Mouse (Mus musculus): ENCODE measurements around the gene Rcl1.

GRCm38 (mm10) chr19:29101591-29101990, 416 bp downstream of the Rcl1 start:
- TF ChIP-seq CTCF (IDR thresholded peaks at IDR 0.05; ENCODE audit: insufficient read depth, low read length) (no peak), POLR2A (IDR thresholded peaks at IDR 0.05; ENCODE audit: borderline replicate concordance, extremely low read depth, low read depth, low read length) (no peak)
